Mouse (Mus musculus) stomach, postnatal 0 days (tissue): Measurements from ENCODE around the gene Carmil1. TPM values are rescaled to one million over a fixed set of nuclear protein-coding genes. Genes with fewer than 3 reads are reported as not detected.

ENCODE experiments used
- ATAC-seq: fragments of 200-750 bp; cut with Nextera tagmentation; 2 replicates; pipeline ENCODE4 v1.8.0; 2017; ENCODE audit not compliant: low FRiP score, low TSS enrichment
- DNase-seq: peaks from one replicate; pipeline ENCODE4 v3.0.0-alpha.2; 2016; ENCODE audit warnings: low spot score
- H3K27ac ChIP-seq: fragments of 300-500 bp; sonication (generic); replicated peaks from 2 replicates; pipeline ENCODE4 v1.5.1; 2014; ENCODE audit warnings: mild to moderate bottlenecking, control low read depth
- H3K27me3 ChIP-seq: fragments of 300-500 bp; sonication (generic); 2 replicates; pipeline ENCODE4 v1.6.1; 2014; ENCODE audit warnings: low read length; ENCODE audit not compliant: control insufficient read depth, insufficient read depth
- H3K36me3 ChIP-seq: fragments of 300-500 bp; sonication (generic); 2 replicates; pipeline ENCODE4 v1.6.1; 2014; ENCODE audit warnings: low read length, mixed read lengths; ENCODE audit not compliant: control insufficient read depth, insufficient read depth
- H3K4me1 ChIP-seq: fragments of 300-500 bp; sonication (generic); replicated peaks from 2 replicates; pipeline ENCODE4 v1.6.1; 2014; ENCODE audit warnings: antibody characterized with exemption; ENCODE audit not compliant: control insufficient read depth, insufficient read depth
- H3K4me2 ChIP-seq: fragments of 300-500 bp; sonication (generic); replicated peaks from 2 replicates; pipeline ENCODE4 v1.6.1; 2014; ENCODE audit warnings: low read depth, mild to moderate bottlenecking, control low read depth, moderate library complexity
- H3K4me3 ChIP-seq: fragments of 300-500 bp; sonication (generic); 2 replicates; pipeline ENCODE4 v1.5.1; 2014; ENCODE audit warnings: low read depth, low read length, control low read depth
- H3K9ac ChIP-seq: fragments of 300-500 bp; sonication (generic); 2 replicates; pipeline ENCODE4 v1.6.1; 2014; ENCODE audit warnings: mild to moderate bottlenecking, low read length, control low read depth, mixed read lengths
- H3K9me3 ChIP-seq: fragments of 300-500 bp; sonication (generic); 2 replicates; pipeline ENCODE4 v1.6.1; 2016; ENCODE audit warnings: low read length; ENCODE audit not compliant: control insufficient read depth
- CTCF ChIP-seq: IDR thresholded peaks from 2 replicates; pipeline ENCODE4 v1.5.1; 2016; ENCODE audit warnings: antibody characterized with exemption, low read depth, mild to moderate bottlenecking, moderate library complexity
- EP300 ChIP-seq: optimal IDR thresholded peaks from 2 replicates; pipeline ENCODE3; 2016; ENCODE audit warnings: antibody characterized with exemption
- WGBS: fragments of 180-500 bp; shearing (Covaris S2); extraction: QIAGEN DNeasy Blood & Tissue Kit; methylation state at CpG from one replicate; pipeline ENCODE4 v1.1.7; 2014; 5-methylcytosine and 5-hydroxymethylcytosine counted together
- polyA plus RNA-seq: library from polyadenylated mRNA; unstranded; fragments of >200 nt; fragmentation: Nextera tagmentation; extraction: Ambion mirVana; gene quantifications from 2 replicates; pipeline ENCODE4 v1.2.1, GENCODE M21; 2015

The Carmil1 gene
- polyA plus RNA-seq, 1 experiment from 2014 or later = 17.8 TPM

- Histone ChIP-seq H3K9me3 (no peaks in the 10 kb centered on the region), H3K4me2 (no peak overlapping the region), H3K4me3 (no peak overlapping the region), H3K9ac (no peak overlapping the region), H3K36me3 (no peaks in the 10 kb centered on the region), H3K27me3 (no peaks in the 10 kb centered on the region), H3K4me1 (no peaks in the 10 kb centered on the region), H3K27ac (no peak overlapping the region)
- 78% methylated on average over 8 of the region's 8 CpGs for WGBS
- TF ChIP-seq EP300 (no peak), CTCF (no peak)
- DNase-seq = no peak
- ATAC-seq = 0 out of 2 replicates have a peak, but pooled peaks have one; percentile 35
These were observed 121.2 kb downstream of the Carmil1 start for GRCm38 (mm10) chr13:24159190-24159965.

DNA sequence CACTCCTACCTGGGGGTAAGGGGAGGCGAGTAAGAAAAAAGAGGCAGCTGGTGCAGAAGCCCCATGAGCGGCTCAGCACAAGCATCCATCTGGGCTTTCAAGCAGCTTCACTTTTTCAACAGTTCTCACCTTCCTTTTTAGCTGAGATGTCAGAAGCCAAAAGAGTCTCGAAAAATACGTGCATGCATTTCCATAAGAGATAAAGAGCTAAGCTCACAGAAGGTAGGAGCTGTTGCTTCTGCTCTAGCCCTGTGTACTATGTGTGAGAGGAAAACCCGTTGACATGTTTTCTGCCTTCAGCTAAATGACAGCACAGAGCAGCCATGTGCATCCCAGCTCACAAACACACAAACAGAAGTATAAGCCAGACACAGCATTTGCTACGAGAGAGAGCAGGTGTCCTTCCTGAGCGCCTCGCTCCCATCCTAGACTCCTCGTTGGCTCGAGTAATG lies 123.0 kb downstream of the Carmil1 start:
- no peak for ATAC-seq
- 92% methylated on average over 10 of the region's 10 CpGs for WGBS
- H3K27me3 ChIP-seq = no peaks in the 10 kb centered on the region

DNA sequence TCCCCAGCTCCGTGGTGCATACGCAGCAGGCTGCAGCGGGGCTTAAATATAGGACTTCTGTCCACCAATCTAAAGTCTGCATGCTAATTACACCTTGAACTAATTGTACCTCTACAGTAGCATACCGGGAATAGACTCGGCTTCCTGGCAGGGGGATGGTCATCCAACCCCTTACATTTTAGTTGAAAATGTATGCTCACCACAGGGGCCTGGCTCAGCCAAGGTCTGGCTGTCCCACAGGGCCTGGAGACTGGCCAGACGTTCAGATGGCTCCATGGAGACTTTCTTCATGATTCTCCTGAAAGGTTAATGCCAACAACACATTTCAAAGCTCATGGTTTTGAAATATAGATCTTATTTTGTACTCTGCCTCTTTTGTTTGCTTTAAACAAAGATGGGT lies 125.4 kb downstream of the Carmil1 start:
- Histone ChIP-seq H3K4me2 (no peak overlapping the region), H3K27ac (no peak overlapping the region), H3K4me1 (no peaks in the 10 kb centered on the region), H3K9me3 (no peaks in the 10 kb centered on the region), H3K9ac (no peak overlapping the region), H3K36me3 (no peaks in the 10 kb centered on the region), H3K4me3 (no peak overlapping the region), H3K27me3 (no peaks in the 10 kb centered on the region)
- TF ChIP-seq CTCF (no peak), EP300 (no peak)
- 49% methylated on average over 6 of the region's 6 CpGs for WGBS
- no peak for DNase-seq
- ATAC-seq = no peak

More for the DNA sequence above, 123.0 kb downstream of the Carmil1 start:
- Histone ChIP-seq H3K4me3 (no peak overlapping the region), H3K27ac (no peak overlapping the region), H3K4me1 (no peaks in the 10 kb centered on the region), H3K36me3 (no peaks in the 10 kb centered on the region), H3K9ac (no peak overlapping the region), H3K4me2 (no peak overlapping the region), H3K9me3 (no peaks in the 10 kb centered on the region)
- TF ChIP-seq CTCF (no peak), EP300 (no peak)
- DNase-seq = no peak

DNA sequence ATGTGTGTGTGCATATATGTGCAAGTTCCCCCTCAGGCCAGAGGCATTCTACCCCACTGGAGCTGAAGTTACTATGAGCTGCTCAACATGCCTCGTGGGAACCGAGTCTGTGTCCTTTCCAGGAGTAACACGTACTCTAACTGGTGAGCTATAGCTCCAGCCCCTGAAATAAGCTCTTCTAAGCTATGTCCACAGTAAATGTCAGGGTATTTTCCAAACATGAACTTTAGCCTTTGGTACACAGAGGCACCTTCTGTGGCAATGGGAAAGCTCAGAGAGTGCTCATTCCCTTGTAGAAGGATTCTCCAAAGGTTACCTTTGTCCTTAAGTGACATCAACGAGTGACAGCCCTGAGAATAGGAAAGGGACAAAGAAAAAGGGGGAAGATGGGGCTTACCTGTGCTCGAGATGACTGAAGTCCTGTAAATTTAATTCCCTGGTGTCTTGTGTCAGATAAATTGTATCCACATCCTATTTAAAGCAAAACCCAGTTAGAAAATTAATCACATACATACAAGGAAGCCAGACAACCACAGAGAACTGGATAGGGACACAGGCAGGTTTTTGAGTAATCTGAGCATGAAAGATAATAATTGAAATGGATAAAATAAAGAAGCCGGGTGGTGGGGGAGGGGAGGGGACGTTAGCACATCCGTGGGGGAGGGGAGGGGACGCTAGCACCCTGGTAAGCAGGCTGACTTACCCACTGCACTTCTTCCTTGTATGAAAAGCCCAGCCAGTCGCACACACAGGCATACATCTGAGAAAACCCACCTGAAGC lies 126.1 kb downstream of the Carmil1 start:
- WGBS = 44% methylated on average over 10 of the region's 10 CpGs

GRCm38 (mm10) chr13:24152610-24153009 lies 128.0 kb downstream of the Carmil1 start:
- DNase-seq = no peak
- ATAC-seq = no peak
- no peak overlapping the region for H3K4me3 ChIP-seq

More for the DNA sequence above, 126.1 kb downstream of the Carmil1 start:
- DNase-seq (no peak), ATAC-seq (no peak)
- TF ChIP-seq EP300 (no peak), CTCF (no peak)
- H3K4me1 ChIP-seq = no peaks in the 10 kb centered on the region
- H3K36me3 ChIP-seq = no peaks in the 10 kb centered on the region
- H3K27ac ChIP-seq = no peak overlapping the region
- no peak overlapping the region for H3K4me3 ChIP-seq
- H3K4me2 ChIP-seq = no peak overlapping the region
- no peaks in the 10 kb centered on the region for H3K27me3 ChIP-seq
- H3K9me3 ChIP-seq = no peaks in the 10 kb centered on the region
- no peak overlapping the region for H3K9ac ChIP-seq

More at GRCm38 (mm10) chr13:24152610-24153009, 128.0 kb downstream of the Carmil1 start:
- no peak overlapping the region for H3K27ac ChIP-seq
- H3K4me2 ChIP-seq = no peak overlapping the region
- no peaks in the 10 kb centered on the region for H3K27me3 ChIP-seq
- WGBS = 69% methylated on average over 7 of the region's 7 CpGs
- no peak for TF ChIP-seq EP300
- TF ChIP-seq CTCF = no peak
- H3K36me3 ChIP-seq = no peaks in the 10 kb centered on the region
- no peaks in the 10 kb centered on the region for H3K9me3 ChIP-seq
- H3K9ac ChIP-seq = no peak overlapping the region
- H3K4me1 ChIP-seq = no peaks in the 10 kb centered on the region
